Mouse (Mus musculus): ENCODE measurements at regions not wholly inside any gene's neighbourhood (a gene's known extent, or its start where the extent isn't known, plus 50 kb on each side); places are given as distances from the start of the nearest gene placed in this dataset.

DNA sequence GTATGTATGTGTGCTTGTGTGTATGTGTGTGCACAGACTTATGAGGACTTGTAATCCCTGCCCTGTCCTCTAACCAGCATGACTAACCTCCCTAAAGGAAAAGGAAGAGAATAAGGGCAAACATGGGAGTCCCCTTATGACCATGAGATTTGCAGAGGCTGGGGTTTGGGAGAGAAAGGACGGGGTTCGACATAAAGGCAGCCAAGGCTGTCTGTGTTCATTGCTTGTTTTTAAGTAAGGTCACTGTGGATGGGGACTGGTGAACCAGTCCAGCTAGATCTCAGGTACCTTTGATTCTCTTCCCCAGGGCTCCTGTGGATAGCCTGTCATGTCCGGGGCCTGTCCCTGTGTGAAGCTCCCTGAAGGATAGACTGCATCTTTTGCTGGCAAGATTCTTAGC, 55.6 kb downstream of the Irf2bp2 start:
- no peak for DNase-seq

DNA sequence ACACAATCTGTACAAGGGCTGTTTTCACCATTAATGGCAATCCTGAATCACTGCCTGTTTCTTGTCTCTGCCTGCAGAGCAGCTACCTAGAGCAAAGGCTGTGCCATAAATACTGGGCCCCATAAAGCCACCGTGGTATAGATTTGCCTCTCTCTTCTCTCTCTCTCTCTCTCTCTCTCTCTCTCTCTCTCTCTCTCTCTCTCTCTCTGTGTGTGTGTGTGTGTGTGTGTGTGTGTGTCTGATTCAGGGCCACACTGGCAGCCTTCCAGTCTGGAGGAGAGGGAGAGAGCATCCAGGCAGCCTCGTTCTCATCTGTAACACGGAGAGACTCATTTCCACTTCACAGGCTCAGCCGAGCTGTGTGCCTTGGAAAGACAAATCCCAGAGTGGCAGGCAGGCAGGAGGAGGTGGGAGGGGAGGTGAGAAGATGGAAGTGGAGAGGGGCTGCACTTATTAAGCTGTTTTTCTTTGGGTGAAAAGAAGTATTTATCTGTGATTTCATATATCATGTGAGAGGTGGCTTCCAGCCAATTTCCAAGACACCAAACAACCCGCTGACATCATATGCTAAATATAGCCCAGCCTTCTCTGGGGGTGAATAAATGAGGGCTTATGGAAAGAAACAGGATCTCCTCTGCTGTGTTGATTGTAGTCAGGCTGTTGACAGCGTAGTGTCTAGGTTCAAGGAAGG, 56.7 kb downstream of the Irf2bp2 start:
- peak; percentile 71 to 76 for DNase-seq

DNA sequence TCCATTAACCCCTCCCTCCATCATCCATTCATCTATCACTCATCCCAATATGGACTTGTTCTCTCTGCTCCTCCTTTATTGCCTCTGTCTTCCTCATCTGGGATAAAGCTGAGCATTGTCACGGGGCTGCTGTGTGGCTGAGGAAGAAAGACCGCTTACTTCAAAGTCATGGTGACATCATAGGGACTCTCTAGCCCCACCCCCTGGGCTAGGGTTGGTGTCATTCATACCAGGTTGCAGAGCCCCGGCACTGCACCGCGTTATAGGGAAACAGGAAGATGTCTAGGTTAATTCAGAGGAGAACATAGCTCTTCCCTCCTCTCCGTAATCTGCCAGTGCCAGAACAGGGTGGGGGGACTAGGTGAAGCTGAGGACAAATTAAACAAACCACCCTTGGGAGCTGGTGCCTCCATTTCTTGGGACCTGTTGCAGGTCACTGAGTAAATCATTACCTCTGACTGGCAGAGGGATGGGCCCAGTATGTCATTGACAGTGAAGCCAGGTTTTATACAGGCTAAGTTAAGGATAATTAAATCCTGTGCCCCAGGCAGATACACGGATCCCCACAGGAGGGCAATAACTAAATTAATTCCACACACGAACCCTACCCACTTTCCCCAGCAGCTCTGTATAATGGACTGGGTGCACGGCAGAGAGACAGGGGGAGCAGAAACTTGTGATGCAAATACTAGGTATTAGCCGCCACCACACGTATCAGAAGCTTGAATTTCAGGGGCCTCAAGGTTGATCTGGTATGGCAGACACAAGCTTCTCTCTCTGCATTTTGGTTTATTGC, 57.5 kb downstream of the Irf2bp2 start:
- DNase-seq, result peak; percentile 52 to 58

DNA sequence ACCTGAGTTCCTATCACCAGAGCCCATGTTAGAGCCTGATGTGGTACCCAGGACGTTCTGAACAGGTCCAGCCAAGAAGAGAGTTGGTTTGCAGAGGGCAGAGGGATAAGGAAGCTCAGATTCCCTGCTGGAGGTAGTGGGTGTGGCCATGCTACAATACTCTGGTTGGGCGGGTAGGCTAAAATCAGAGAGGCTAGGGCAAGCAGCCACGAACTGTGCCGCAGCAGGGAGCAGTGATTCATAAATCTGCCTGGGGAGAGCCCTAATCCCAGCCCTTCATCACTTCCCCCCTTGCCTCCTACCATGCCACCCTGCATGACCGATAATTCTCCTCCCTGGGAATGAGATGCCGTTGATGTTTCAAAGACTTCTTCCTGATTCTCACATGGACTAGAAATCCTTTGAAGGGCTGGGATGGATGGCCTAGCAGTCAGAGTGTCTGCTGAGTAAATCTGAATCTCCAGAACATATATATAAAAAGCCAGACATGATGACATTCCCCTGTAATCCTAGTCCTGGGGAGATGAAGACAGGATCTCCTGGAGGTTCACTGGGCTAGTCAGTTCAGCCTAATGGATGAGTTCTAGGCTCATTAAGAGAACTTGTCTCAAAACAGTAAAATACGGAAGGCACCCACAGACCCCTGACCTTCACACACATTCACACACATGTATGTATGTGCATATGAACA, 57.6 kb upstream of the Tarbp1 start:
- no peak for DNase-seq

DNA sequence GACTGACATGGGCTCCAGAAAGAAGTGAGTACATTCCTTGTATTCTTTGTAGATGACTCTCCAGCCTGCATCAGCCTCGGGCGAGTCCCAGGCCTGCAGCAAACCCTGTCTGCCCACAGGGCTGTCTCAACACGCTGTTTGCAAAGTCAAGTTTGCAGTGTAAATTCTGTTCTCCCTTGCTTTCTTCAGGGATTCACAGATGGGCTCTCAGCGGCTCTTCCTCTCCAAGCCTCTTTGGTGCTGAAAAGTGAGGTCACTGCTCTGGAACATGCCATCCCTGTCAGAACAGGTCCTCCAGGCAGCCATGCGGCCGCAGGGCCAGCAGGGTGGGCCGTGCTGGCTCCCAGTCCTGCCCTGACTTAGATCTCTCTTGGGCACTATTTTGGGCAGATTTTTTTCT, 56.6 kb upstream of the Tarbp1 start:
- no peak for DNase-seq

DNA sequence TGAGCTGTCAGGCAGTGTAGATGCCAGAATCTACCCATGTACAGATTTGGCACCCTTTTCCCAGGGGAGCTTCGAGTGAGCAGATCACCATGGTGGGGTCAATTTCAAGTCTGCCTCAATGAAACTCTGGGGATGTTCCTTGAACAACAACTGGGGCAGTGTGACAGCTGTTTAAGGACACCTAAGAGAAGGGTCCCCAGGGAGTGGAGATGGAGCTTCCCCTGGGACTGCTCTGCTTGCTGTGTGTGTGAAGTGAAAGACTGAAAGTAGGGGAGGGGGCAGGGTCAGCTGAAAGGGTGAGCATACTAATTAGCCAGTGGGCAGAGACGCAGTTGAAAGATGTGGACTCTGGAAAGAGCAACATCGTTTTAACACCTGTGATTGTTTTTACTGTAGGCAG, 54.5 kb upstream of the Tarbp1 start:
- no peak for DNase-seq

DNA sequence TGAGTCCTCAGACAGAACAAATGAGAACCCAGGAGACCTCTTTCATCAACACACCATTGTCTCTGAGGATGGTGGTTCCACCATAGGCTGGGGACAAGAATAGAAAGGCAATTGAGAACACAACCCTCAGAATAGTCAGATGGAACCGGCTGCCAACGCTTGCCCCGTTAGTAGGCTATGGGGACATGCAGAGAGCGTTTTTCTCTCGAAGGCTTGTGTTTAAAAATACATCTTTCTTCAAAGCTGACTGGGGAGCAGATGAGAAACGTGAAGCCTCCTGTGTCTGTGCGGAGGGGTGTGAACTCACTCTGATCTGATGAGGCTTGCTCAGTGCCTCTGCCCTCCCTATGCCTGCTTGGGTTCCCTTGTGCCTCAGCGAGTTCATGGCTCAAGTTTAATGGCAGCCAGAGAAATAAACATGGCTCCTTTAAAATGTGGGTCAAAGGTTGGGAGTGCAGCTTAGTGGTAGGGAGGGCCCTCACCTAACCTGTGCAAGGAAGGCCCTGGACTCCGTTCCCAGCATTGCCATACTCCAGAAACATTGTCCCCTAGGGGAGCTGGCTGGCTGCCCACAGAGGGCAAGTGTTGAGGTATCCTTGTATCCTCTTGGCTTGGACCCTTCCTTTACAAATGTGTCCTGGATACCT, 53.7 kb upstream of the Tarbp1 start:
- DNase-seq, result peak in 1 of 2 experiments; percentile 29

DNA sequence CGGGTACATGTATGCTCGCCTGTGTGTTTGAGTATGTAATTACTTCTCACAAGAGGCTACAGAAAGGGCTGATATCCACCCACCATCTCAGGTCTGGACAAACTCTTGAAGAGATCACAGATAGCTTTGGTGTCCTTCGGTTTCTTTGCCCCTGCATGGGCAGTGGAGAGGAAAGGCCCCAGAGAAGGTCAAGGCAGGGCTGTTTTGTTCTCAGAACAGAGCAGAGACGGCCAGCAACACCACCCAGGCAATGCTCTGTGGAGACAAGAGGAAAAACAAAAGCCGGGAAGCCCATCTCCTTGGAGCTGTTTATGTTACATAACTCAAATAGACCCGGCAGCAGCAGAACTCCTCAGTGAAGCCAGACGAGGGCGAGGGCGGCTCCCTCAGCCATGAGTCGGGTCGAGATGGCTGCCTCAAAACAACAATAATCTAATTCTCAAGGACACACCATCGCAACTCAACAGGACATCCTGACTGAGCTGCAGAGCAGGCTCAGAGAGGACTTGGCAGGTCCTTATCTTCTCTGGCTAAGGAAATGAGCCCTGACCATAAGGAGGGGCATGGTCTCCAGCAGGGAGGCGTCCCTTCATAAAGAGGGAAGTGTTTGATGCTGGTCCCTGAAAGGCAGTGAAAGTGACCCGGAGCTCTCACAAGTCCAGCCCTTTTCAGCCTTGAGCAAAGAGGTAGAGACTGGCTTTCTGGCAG, 52.2 kb upstream of the Tarbp1 start:
- DNase-seq, result peak; percentile 63 to 73

DNA sequence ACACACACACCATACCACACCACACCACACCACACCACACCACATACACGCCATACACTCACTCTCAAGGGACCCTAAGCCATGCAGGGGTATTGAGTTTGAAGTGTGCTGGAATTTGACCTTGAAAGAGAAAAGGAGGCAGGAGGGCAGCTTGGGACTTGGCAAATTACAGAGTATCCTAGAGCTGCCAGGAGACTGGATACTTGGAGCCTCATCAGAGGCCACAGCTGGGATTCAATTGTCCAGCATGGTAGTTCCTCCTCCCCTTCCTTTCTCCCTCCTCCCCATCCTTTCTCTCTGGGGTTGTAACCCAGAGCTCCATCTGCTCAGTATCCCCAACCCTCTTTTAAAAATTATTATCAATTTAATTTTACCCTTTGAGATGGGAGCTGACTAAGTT, 50.7 kb upstream of the Tarbp1 start:
- no peak for DNase-seq
